Mouse (Mus musculus): ENCODE measurements around the gene Fbn1.

DNA sequence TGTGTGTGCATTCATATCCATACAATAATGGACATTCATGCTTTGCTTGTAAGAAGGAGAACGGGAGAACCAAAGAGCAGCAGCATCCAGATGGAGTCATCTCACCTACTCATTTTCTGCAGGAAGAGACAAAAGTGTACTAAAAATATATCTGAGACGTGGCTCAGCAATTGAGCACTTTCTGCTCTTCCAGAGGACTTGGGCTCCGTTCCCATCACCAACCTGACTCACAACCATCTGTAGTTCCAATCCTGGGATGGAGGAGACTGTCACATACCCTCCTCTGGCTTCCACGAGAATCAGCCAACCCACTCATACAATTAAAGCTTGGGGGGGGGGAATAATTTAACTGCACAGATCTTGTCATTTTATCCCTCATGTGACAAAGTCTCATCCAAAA lies 26.7 kb downstream of the Fbn1 start:
- TF ChIP-seq CTCF (IDR thresholded peaks at IDR 0.05; ENCODE audit: control insufficient read depth, insufficient read depth, low read length) (no peak), POLR2A (IDR thresholded peaks at IDR 0.05; ENCODE audit: borderline replicate concordance, control insufficient read depth, low read depth, low read length) (no peak)
